Mouse (Mus musculus) hindbrain, embryonic 15.5 days (tissue): ENCODE results near the gene Fam107b. TPM values are rescaled to one million over a fixed set of nuclear protein-coding genes. Genes with fewer than 3 reads are reported as not detected.

Experiments
- ATAC-seq: fragments of 200-750 bp; cut with Nextera tagmentation; 2 replicates; pipeline ENCODE4 v1.8.0; 2017; ENCODE audit warnings: low read depth, moderate number of reproducible peaks, moderate TSS enrichment; ENCODE audit not compliant: low FRiP score
- H3K27ac ChIP-seq: fragments of 300-500 bp; sonication (generic); replicated peaks from 2 replicates; pipeline ENCODE4 v1.5.1; 2015; ENCODE audit warnings: mild to moderate bottlenecking, inconsistent platforms
- H3K27me3 ChIP-seq: fragments of 300-500 bp; sonication (generic); 2 replicates; pipeline ENCODE4 v1.6.1; 2015; ENCODE audit warnings: control low read depth, inconsistent platforms
- H3K36me3 ChIP-seq: fragments of 300-500 bp; sonication (generic); 2 replicates; pipeline ENCODE4 v1.6.1; 2015; ENCODE audit warnings: control low read depth, inconsistent platforms
- H3K4me1 ChIP-seq: fragments of 300-500 bp; sonication (generic); replicated peaks from 2 replicates; pipeline ENCODE4 v1.6.1; 2015; ENCODE audit warnings: control low read depth, inconsistent platforms
- H3K4me2 ChIP-seq: fragments of 300-500 bp; sonication (generic); 2 replicates; pipeline ENCODE4 v1.6.1; 2015; ENCODE audit warnings: moderate library complexity, mild to moderate bottlenecking, inconsistent platforms
- H3K4me3 ChIP-seq: fragments of 300-500 bp; sonication (generic); 2 replicates; pipeline ENCODE4 v1.5.1; 2015; ENCODE audit warnings: mild to moderate bottlenecking, inconsistent platforms
- H3K9ac ChIP-seq: fragments of 300-500 bp; sonication (generic); 2 replicates; pipeline ENCODE4 v1.6.1; 2015; ENCODE audit warnings: inconsistent platforms
- H3K9me3 ChIP-seq: fragments of 300-500 bp; sonication (generic); 2 replicates; pipeline ENCODE4 v1.6.1; 2016; ENCODE audit warnings: control low read depth, inconsistent platforms
- WGBS: fragments of 180-500 bp; shearing (Covaris S2); methylation state at CpG from one replicate; pipeline ENCODE4 v1.1.7; 2015; 5-methylcytosine and 5-hydroxymethylcytosine counted together
- polyA plus RNA-seq: library from polyadenylated mRNA; unstranded; fragments of >200 nt; fragmentation: Nextera tagmentation; extraction: Ambion mirVana; gene quantifications from 2 replicates; pipeline ENCODE4 v1.2.1, GENCODE M21; 2015

The Fam107b gene
- polyA plus RNA-seq, 1 experiment from 2014 or later, result 30.9 TPM

- Histone ChIP-seq H3K27me3 (no peaks in the 10 kb centered on the region), H3K4me2 (no peak overlapping the region), H3K4me1 (no peaks in the 10 kb centered on the region), H3K9me3 (no peaks in the 10 kb centered on the region), H3K9ac (no peak overlapping the region), H3K27ac (no peak overlapping the region), H3K36me3 (no peaks in the 10 kb centered on the region), H3K4me3 (no peak overlapping the region)
- WGBS, result 83% methylated on average over 5 of the region's 5 CpGs
- ATAC-seq, result no peak
Observed at GRCm38 (mm10) chr2:3649171-3649570, 78.9 kb downstream of the Fam107b start.

GRCm38 (mm10) chr2:3654606-3655005, 84.3 kb downstream of the Fam107b start:
- H3K9ac ChIP-seq, result no peak overlapping the region
- H3K9me3 ChIP-seq, result no peaks in the 10 kb centered on the region
- no peaks in the 10 kb centered on the region for H3K27me3 ChIP-seq
- no peak overlapping the region for H3K4me2 ChIP-seq
- H3K4me3 ChIP-seq, result no peak overlapping the region
- ATAC-seq, result no peak
- H3K27ac ChIP-seq, result no peak overlapping the region
- no peaks in the 10 kb centered on the region for H3K36me3 ChIP-seq
- no peaks in the 10 kb centered on the region for H3K4me1 ChIP-seq

- H3K9ac ChIP-seq, result no peak overlapping the region
- no peak for ATAC-seq
- H3K27me3 ChIP-seq, result no peaks in the 10 kb centered on the region
- no peaks in the 10 kb centered on the region for H3K36me3 ChIP-seq
- H3K4me1 ChIP-seq, result no peaks in the 10 kb centered on the region
- no peak overlapping the region for H3K4me3 ChIP-seq
- WGBS, result 86% methylated on average over 3 of the region's 3 CpGs
- no peaks in the 10 kb centered on the region for H3K9me3 ChIP-seq
- H3K27ac ChIP-seq, result no peak overlapping the region
- H3K4me2 ChIP-seq, result no peak overlapping the region
Observed at GRCm38 (mm10) chr2:3656091-3656490, 85.8 kb downstream of the Fam107b start.

- WGBS, result 95% methylated on average over 6 of the region's 6 CpGs
- H3K36me3 ChIP-seq, result no peaks in the 10 kb centered on the region
- no peaks in the 10 kb centered on the region for H3K27me3 ChIP-seq
- no peak for ATAC-seq
- no peak overlapping the region for H3K4me2 ChIP-seq
- H3K4me3 ChIP-seq, result no peak overlapping the region
- H3K27ac ChIP-seq, result no peak overlapping the region
- no peaks in the 10 kb centered on the region for H3K9me3 ChIP-seq
- no peak overlapping the region for H3K9ac ChIP-seq
- H3K4me1 ChIP-seq, result no peaks in the 10 kb centered on the region
Observed at GRCm38 (mm10) chr2:3656834-3657233, 86.5 kb downstream of the Fam107b start.

GRCm38 (mm10) chr2:3657376-3657775, 87.1 kb downstream of the Fam107b start:
- no peak overlapping the region for H3K4me3 ChIP-seq
- H3K9me3 ChIP-seq, result no peaks in the 10 kb centered on the region
- no peaks in the 10 kb centered on the region for H3K4me1 ChIP-seq
- no peak overlapping the region for H3K27ac ChIP-seq
- H3K4me2 ChIP-seq, result no peak overlapping the region
- ATAC-seq, result no peak
- no peaks in the 10 kb centered on the region for H3K27me3 ChIP-seq
- H3K9ac ChIP-seq, result no peak overlapping the region
- 87% methylated on average over 5 of the region's 5 CpGs for WGBS
- no peaks in the 10 kb centered on the region for H3K36me3 ChIP-seq

GRCm38 (mm10) chr2:3657811-3658730, 87.8 kb downstream of the Fam107b start:
- no peaks in the 10 kb centered on the region for H3K4me1 ChIP-seq
- H3K4me2 ChIP-seq, result no peak overlapping the region
- H3K9ac ChIP-seq, result no peak overlapping the region
- no peaks in the 10 kb centered on the region for H3K27me3 ChIP-seq
- no peaks in the 10 kb centered on the region for H3K9me3 ChIP-seq
- no peaks in the 10 kb centered on the region for H3K36me3 ChIP-seq
- no peak overlapping the region for H3K4me3 ChIP-seq
- H3K27ac ChIP-seq, result no peak overlapping the region
- 79% methylated on average over 11 of the region's 11 CpGs for WGBS
- no peak for ATAC-seq

GRCm38 (mm10) chr2:3658900-3659299, 88.6 kb downstream of the Fam107b start:
- Histone ChIP-seq H3K27ac (no peak overlapping the region), H3K4me1 (no peaks in the 10 kb centered on the region), H3K9me3 (no peaks in the 10 kb centered on the region), H3K4me3 (no peak overlapping the region), H3K4me2 (no peak overlapping the region), H3K27me3 (no peaks in the 10 kb centered on the region), H3K36me3 (no peaks in the 10 kb centered on the region), H3K9ac (no peak overlapping the region)
- ATAC-seq, result 0 out of 2 replicates have a peak, but pooled peaks have one; percentile 30
- 39% methylated on average over 4 of the region's 4 CpGs for WGBS

- no peaks in the 10 kb centered on the region for H3K4me1 ChIP-seq
- H3K9ac ChIP-seq, result no peak overlapping the region
- no peak for ATAC-seq
- H3K27ac ChIP-seq, result no peak overlapping the region
- H3K4me3 ChIP-seq, result no peak overlapping the region
- H3K27me3 ChIP-seq, result no peaks in the 10 kb centered on the region
- no peaks in the 10 kb centered on the region for H3K36me3 ChIP-seq
- no peak overlapping the region for H3K4me2 ChIP-seq
- WGBS, result 47% methylated on average over 5 of the region's 5 CpGs
- H3K9me3 ChIP-seq, result no peaks in the 10 kb centered on the region
Observed at GRCm38 (mm10) chr2:3659300-3659910, 89.1 kb downstream of the Fam107b start.

- no peaks in the 10 kb centered on the region for H3K36me3 ChIP-seq
- no peaks in the 10 kb centered on the region for H3K27me3 ChIP-seq
- H3K9ac ChIP-seq, result no peak overlapping the region
- H3K4me2 ChIP-seq, result no peak overlapping the region
- no peaks in the 10 kb centered on the region for H3K4me1 ChIP-seq
- H3K27ac ChIP-seq, result no peak overlapping the region
- H3K9me3 ChIP-seq, result no peaks in the 10 kb centered on the region
- ATAC-seq, result no peak
- 67% methylated on average over 6 of the region's 6 CpGs for WGBS
- H3K4me3 ChIP-seq, result no peak overlapping the region
Observed at GRCm38 (mm10) chr2:3664086-3664485, 93.8 kb downstream of the Fam107b start.

- H3K9ac ChIP-seq, result no peak overlapping the region
- H3K36me3 ChIP-seq, result no peaks in the 10 kb centered on the region
- no peak overlapping the region for H3K4me3 ChIP-seq
- no peak overlapping the region for H3K27ac ChIP-seq
- 65% methylated on average over 3 of the region's 3 CpGs for WGBS
- no peaks in the 10 kb centered on the region for H3K4me1 ChIP-seq
- H3K4me2 ChIP-seq, result no peak overlapping the region
- H3K27me3 ChIP-seq, result no peaks in the 10 kb centered on the region
- H3K9me3 ChIP-seq, result no peaks in the 10 kb centered on the region
- peak; percentile 79 for ATAC-seq
Observed at GRCm38 (mm10) chr2:3668682-3669081, 98.4 kb downstream of the Fam107b start.

- Histone ChIP-seq H3K4me2 (no peak overlapping the region), H3K27me3 (no peaks in the 10 kb centered on the region), H3K9me3 (no peaks in the 10 kb centered on the region), H3K27ac (no peak overlapping the region), H3K4me3 (no peak overlapping the region), H3K36me3 (no peaks in the 10 kb centered on the region), H3K9ac (no peak overlapping the region), H3K4me1 (no peaks in the 10 kb centered on the region)
- ATAC-seq, result no peak
- WGBS, result 58% methylated on average over 2 of the region's 2 CpGs
Observed at GRCm38 (mm10) chr2:3669646-3670045, 99.4 kb downstream of the Fam107b start.

- ATAC-seq, result no peak
- Histone ChIP-seq H3K36me3 (no peaks in the 10 kb centered on the region), H3K4me1 (no peaks in the 10 kb centered on the region), H3K27me3 (no peaks in the 10 kb centered on the region), H3K4me3 (no peak overlapping the region), H3K4me2 (no peak overlapping the region), H3K27ac (no peak overlapping the region), H3K9ac (no peak overlapping the region), H3K9me3 (no peaks in the 10 kb centered on the region)
- WGBS, result 87% methylated on average over 5 of the region's 5 CpGs
Observed at GRCm38 (mm10) chr2:3672654-3673367, 102.5 kb downstream of the Fam107b start.
